Mouse (Mus musculus) CD4-positive, CD25-positive, alpha-beta regulatory T cell, adult 2 months (primary cell): Measurements from ENCODE around the gene Smndc1.
A peak's percentile ranks its signal among the peaks of the same experiment; 100 is the strongest.
"Not testable (repeated sequence)": the region's sequence is repeated elsewhere in the genome, so short reads cannot be mapped to it uniquely, and the experiment has no call there.

ENCODE experiments used
- DNase-seq: peaks from one replicate; pipeline ENCODE4 v3.0.0-alpha.2; 2012; ENCODE audit warnings: low read depth, low spot score

Smndc1 gene

DNA sequence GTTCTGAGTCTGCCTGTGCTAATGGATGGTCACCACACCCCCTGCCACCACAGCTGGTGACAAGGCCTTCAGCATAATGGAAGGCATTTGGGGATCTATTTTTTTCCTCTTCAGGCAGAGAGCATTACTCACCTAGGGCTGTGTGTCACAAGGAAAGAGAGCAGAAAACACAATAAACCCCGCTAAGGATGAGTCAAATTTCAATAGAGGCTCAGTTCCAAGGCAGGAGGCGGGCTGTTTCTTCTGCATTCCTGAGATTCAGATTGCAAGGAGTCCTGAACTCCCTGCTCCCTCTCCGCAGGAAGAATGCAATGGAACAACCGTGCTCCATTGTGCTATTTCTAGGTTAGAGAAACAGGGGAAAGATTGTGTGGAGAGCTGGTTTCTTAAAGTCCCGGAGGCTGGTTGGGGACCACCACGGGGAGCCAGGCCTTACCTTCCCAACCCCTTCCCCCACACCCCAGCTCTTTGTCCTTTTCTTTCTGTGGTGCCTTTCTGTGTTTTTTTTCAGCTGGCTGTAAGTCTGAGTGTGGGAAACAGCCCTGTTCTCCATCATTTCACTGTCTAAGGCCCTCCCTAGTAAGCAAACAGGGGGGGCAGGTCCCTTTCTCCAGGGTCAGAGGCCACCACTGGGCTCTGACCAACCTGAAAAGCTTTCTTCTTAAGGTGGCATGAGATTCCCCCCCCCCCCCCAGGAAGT lies 21.9 kb upstream of the Smndc1 start:
- DNase-seq: no peak

DNA sequence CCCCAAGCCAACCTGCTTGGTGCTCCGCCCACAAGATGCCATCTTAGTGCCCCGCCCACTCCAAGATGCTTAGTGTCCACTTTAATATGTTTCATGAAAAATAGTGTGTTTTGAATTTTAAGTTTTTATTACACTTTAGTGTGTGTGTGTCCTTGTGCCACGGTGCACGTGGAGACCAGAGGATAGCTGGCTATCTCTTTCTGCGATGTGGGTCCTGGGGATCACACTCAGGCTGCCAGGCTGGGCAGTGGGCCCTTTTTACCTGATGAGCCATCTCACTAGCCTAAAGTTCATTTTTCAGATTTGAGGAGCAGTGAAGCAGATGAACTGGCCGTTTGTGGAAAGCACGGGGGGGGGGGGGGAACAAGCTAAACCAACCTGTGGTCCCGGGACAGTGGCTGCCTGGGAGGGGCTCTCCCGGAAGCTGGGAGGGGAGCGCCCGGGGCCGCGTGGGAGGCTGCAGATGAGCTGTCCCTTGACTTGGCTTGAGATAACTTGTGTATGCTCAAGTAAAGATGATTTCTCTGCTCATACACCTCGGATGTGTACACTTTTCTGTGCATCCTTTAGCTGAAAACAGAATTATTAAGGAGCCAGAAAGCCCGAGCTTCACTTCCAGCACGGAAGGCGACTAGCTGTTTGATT lies 19.4 kb upstream of the Smndc1 start:
- DNase-seq: peak; percentile 40

DNA sequence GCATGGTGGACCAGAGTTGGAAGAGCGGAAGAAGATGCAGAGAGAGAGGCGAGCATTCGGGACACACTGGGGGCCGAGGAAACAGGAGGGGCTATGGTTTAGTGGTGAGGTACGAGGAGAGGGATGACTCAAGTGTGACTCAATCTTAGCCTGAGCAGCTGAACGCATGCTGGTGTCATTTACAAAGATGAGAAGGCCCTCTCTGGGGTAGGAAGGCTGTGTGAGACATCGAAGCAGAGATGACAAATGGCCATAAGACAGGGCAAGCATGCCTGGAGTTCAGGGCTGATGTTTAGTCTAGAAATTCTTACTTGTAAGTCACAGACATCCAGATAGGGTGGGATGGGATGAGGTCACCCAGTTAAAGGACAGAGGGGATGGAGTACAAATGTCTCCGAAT lies 18.0 kb upstream of the Smndc1 start:
- DNase-seq: no peak

DNA sequence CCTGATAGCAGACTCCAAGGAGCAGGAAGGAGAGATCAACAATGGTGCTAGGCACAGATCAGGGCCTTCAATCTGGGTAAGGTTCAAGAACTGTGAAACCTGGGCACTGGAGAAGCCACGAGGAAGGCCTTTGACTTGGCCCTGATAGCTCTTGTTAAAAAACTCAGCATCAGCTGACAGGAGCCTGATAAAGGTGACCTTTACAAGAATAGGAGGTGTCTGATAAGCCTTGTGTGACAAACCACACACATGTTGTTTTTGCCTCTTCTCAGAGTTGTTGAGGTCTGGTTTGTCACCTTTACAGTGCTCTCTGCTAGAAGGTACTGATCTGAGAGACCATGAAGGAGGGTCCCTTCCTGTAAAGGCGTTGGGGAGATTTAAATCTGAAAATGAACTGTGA lies 17.0 kb upstream of the Smndc1 start:
- no peak for DNase-seq

DNA sequence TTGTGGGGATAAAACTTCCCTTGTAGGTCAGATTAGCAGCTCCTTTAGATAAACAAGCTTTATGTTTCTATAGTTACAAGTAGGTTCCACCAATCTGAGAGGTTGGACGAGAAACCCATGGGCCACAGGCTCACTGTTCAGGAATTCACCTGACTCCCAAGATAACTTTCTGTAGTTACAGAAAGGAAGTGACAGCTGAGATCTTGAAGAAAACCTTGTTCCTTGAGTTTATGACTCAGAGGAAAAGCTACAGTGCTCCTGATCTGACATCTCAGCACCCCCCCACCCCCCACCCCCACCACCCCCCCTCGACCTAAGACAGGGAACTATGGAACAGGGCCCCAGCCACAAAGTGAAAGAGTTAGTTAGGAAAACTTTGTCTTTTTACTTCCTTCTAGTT lies 15.4 kb upstream of the Smndc1 start:
- DNase-seq: no peak

DNA sequence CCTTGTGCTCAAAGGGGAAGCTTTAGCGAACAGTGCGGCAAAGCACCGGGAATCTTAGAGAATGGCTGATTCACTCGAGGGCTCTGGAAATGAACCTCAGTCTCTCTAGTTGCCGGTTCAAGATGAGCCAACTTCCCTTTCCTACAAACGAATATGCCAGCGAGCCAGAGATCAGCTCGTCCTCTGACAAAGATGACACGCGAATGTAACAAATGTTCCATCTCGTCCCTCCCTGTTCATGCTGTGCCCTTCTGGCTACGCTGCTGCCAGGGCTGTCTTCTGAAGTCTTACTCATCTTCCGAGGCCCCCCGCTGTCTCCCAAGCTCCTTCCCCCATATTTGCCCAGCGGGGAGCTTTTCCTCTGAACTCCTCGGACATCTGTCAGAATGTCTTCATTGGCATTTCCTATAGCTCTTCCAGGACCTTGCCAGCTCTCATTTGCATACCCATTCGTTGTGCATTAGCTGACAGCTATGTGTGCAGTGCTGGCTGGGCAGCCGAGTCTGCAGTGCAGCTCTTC lies 14.5 kb upstream of the Smndc1 start:
- DNase-seq: no peak

DNA sequence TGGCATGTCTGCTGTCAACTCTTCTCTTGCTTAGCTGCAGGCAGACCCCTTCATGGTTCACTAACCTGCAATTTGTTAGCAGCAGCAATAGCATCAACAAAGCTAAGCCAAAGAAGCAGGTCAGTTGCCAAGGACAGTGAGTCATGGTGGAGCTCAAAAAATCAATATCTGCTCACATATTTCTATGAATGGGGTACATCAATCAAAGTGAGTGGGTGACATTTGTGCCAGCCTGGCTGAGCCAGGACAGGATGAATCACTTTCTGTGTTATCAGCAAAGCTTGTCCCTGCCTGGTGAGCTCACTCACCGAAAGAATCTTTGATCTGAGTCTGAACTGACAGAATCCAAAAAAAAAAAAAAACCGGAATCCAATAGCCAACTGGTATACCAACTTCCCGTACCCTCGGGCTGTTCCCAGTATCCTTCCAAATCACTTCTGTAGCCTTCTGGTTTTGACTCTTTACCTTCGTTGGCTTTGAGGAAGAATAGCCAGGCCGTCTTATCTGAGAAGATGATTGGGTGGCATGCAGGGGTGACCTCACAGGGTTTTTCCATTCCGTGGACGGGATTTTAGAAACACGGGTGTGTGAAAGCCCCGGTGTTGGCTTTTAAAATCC lies 13.9 kb upstream of the Smndc1 start:
- no peak for DNase-seq

DNA sequence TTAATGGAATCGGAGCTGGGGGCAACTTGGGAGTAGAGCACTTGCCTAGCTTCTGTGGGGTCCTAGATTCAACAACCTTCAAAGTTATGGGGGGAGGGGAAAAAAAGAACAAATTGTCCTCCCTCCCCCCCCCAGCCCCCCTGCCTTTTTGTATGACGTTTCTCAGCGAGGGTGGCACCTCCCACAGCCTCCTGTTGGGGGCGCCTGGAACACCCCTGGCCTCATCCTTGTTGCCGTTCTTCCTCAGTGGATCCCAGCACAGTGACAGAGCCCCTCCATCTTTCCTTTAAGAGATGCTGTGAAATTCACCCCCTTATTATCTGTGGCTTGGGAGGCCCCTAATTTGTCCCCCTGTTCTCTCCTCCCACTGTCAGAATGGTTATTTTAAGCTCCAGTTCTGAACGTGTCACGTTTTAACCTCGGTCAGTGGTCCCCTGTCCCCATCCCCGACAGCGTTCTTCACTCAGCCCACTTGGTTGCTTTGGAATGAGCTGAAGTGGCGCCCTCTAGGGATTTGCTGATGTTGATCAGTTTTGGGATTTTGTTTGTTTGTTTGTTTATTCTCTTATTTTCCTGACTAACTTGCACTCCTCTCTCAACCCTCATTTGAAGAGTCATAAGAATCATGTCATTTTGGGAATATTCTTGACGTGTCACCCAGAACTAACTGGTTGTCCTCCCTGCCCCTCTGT lies 12.5 kb upstream of the Smndc1 start:
- no peak for DNase-seq

DNA sequence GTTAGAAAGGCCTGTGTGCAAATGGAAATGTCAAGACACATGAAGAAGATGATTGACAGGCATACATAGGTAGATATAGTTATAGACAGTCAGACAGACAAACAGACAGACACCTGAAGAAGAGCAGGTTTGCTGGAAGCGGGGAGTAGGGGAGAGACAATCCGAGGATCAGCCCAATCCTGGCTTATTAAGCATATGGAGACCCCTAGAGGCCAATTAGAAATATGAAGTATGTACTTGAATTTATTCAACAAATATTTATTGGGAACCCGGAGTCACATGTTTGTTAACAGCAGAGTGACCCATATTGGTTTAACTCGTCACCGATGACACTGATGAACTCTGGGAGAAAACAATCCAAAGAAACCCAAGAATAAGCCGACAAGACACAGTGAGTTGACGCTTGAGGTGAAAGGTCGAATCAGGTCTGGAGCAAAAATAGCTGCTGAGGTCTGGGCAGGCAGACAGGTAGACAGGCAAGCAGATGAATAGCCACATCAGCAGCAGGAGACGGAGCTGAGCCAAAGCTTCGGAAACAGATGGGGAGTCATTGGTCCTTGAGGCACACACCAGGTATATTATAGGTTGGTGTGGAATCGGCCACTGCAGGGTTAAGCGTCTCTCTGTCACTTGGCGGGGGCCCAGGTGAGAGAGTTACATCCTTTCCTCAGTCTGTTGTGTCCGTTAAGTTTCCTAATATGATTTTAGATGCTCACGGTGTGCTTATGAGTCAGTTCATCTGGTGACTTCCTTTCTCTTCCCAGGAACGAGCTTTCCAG lies 10.1 kb upstream of the Smndc1 start:
- no peak for DNase-seq

DNA sequence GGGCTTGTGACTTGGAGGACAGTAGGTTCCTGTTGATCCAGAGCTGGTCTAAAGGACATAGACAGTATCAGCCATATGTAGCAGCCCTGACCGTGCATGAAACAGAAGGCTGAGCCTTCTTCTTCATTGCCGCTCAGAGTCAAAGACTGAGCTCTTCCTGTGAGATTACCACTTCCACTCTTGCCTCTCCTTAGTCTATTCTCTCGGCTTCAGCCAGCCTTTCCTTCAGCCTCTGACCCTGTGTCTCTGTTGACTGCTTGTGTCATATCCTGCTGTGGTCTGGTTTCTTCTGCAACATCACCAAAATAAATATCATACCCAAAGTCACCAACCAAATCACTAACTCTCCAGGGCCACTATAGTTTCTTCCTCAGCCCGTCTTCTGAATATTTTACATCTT lies 8.8 kb upstream of the Smndc1 start:
- no peak for DNase-seq

DNA sequence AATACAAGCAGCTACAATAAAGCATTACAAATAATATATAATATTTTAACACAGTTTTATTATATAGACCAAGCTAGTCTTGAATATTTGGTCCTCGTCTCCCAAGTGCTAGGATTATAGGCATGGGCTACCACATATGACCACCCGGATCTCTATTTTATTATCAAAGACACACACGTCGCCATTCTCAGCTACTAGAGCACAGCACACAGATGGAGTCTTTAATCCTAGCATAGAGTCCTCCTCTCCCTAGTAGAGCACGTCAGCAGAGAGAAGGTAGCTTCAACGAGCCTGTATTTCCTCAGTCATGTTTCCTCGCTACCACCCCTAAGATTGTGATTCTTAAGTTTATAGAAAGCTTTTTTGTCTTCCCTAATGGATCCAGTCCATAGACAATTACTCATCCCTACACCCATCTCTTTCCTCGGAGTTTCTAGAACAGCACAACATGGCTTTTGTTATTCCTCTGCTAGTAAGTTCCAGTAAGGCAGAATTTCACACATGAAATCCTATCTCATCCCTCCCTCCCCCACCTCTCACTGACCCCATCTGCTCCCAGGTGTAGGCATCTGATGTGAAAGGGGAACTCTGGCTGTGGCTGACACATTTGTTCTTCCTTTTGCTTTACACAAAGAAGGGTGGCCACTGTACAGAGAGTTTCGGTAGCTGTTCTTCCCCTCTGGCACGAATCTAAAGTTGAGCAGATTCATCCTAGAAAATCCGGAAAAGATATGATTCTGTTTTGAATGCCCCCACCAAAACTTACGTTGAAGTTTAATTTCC lies 7.3 kb upstream of the Smndc1 start:
- no peak for DNase-seq

DNA sequence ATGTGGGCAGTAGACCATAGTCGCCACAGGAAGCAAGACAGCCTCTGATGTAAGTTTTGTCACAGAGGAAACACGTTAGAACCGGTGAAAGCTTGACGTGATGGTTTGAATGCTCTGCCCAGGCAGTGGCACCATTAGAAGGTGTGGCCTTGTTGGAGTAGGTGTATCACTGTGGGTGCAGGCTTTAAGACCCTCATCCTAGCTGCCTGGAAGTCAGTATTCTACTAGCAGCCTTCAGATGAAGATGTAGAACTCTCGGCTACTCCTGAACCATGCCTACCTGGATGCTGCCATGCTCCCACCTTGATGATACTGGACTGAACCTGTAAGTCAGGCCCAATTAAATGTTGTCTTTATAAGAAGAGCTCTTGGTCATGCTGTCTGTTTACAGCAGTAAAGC lies 5.4 kb upstream of the Smndc1 start:
- not testable (repeated sequence) for DNase-seq

DNA sequence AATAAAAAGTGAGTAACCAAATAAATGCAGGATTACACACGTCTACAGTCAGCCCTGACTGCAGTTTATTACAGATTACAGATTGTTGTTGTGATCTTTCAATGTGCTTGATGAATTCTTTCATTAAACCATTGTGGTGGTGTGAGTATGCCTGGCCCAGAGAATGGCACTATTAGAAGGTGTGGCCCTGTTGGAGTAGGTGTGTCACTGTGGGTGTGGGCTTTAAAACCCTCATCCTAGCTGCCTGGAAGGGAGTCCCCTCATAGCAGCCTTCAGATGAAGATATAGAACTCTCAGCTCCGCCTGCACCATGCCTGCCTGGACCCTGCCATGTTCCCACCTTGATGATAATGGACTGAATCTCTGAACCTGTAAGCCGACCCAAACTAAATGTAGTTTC lies 4.6 kb upstream of the Smndc1 start:
- DNase-seq: not testable (repeated sequence)

DNA sequence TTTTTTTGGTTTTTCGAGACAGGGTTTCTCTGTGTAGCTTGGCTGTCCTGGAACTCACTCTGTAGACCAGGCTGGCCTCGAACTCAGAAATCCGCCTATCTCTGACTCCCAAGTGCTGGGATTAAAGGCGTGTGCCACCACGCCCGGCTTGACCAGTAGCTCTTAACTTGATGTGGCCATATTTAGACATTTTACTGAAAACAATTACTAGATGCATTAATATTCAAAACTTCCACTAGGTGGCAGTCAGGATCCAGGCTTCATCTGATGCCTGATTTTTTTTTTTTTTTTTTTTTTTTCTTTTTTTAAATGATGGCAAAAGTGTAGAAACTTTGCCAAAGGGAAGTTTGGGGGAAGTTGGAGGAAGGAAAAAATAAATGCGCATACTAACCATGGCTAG lies 4.2 kb upstream of the Smndc1 start:
- peak; percentile 85 for DNase-seq

DNA sequence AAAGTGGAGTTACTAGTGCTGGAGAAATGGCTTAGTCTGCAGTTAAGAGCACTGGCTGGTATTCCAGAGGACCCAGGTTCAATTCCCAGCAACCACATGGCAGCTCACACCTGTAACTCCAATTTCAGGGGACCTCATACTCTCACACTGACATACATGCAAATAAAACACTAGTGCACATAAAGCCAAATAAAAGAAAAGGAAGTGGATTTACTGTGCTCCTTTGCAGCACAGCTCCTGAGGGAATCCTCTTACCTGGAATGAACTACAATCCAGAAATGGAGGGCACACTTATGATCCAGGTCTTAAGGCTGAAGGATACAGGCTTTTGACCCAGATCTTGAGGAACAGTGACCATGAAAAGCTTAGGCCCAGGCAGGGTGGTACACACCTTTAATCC lies 3.3 kb upstream of the Smndc1 start:
- DNase-seq: no peak

DNA sequence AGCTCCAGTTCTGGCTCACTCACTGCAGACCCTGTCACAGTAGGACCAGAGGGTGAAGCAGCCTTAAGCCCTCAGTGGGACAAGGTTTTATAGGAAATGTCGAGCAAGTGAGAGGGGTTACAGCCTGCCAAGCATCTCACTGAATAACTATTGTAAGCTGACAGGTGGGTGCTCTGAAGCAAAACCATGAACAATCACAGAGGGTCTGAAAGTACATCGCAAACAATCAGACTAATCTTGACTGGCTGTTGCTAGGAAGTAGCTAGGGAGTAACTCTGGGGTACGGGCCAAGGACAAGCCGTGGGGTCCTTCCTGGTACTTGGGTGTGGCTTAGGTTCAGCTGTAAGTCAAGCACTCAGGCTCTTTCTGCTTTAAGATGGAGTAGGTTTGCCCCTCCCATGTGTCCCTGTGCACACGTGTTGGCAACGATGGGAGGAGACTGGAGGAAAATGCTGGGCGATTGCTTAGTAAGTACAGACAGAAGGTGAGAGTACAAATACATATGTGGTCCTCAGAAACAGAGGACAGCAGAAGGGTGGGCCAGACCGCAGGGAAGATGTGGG lies 2.5 kb upstream of the Smndc1 start:
- DNase-seq: no peak

DNA sequence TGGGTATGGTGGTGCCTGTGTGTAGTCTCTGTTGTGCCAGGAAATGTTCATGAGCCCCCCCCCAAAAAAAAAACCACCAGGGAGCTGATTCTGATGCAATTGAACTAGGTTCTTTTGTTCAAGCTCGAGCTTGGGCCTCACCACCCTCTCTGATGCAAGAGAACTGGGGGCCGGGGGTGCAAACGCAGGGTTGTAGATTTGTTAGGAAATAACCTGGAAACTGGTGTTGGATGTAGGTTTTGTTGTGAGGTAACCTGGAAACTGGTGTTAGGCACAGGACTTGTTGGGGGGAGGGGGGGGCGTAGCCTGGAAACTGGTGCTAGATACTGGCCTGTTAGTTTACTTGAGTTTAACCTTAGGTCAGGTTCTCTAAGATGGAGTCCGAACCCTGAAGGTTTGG lies 1.4 kb upstream of the Smndc1 start:
- no peak for DNase-seq

DNA sequence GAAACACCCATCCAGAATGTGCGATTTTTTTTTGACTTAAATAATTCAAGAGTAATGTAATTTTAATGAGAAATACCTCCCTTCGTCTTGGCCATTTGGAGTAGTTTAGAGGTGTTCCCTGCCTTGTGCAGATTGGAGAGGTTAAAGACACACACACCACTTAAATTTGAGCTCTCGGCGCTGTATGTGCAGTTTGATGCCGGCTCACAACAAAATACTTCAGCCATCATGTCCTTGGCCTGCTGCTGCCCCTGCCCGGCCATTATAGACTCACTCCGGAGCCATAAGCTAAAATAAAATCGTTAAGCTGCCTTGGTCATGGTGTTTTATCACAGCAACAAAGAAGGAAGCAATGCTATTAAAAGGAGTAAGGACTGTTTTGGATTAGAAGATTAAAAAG lies 1.0 kb upstream of the Smndc1 start:
- no peak for DNase-seq

DNA sequence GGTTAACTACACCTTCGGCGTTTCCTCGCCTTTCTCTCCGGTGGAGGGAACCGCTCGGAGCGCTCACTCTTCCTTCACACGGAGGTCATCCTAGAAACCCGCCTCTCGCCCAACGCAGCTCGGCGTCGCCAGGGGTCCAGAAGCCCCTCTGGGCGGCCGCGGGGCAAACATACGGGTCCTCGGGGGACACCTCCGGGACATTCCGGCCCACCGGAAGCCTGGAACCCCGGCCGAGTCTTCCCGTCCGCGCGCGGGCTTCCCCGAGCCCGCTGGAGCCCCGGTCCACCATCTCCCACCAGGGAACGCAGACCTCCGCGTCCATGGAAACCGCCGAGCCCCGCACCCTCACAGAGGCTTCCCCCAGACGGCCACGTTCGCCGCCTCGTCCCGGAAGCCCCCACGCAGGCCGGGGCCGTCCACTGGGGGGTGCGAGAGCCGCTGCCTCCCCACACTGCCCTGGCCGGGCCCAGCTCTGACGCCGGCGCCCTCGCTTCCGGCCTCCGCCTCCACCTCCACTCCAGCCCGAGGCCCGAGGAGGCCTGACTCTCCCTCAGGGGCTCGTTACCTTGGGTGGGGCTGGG lies 437 bp downstream of the Smndc1 start:
- DNase-seq: peak; percentile 62

DNA sequence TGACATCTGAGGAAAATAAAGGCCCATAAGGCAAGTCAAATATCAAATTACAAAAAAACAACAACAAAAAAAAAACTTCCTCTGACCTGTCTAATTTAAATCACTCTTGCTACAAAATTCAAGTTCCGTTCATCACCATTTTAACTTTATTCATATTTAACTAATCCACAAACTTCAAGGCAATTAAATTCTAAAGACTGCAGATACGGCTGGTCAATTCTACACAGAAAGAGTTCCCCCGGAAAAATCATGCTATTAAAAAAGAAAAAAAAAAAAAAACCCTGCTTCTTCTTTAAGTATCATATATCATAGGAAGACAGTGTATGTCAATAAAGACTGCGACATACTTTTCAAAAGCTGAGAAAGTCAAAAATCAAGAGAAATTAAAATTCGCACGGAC lies 961 bp downstream of the Smndc1 start:
- DNase-seq: no peak
